Mouse (Mus musculus): ENCODE measurements around the gene B4galt2. TPM values are rescaled to one million over a fixed set of nuclear protein-coding genes. Genes with fewer than 3 reads are reported as not detected.

B4galt2 gene
- total and polyA plus RNA-seq, 3 experiments: 0.08 to 0.19 TPM; not detected in 1

GRCm38 (mm10) chr4:117873615-117874014 lies 9.7 kb downstream of the B4galt2 start:
- no peak overlapping the region for H3K27ac ChIP-seq (ENCODE audit: control insufficient read depth, low read depth, low read length)
- no peaks in the 10 kb centered on the region for H3K4me1 ChIP-seq (ENCODE audit: control insufficient read depth in 1 of 2, insufficient read depth in 2 of 2, low read length in 2 of 2)
- no peak overlapping the region for H3K9ac ChIP-seq (ENCODE audit: control insufficient read depth, low read depth, low read length, poor library complexity, severe bottlenecking)
- no peak for DNase-seq (ENCODE audit: low read depth, low spot score)
- TF ChIP-seq TCF12 (IDR thresholded peaks at IDR 0.05; ENCODE audit: low read depth, low read length) (no peak), ETS1 (IDR thresholded peaks at IDR 0.05; ENCODE audit: low read depth, low read length) (no peak), NRF1 (IDR thresholded peaks at IDR 0.05; ENCODE audit: insufficient read depth, low read depth, low read length, poor library complexity, severe bottlenecking) (no peak), EP300 (IDR thresholded peaks at IDR 0.05; ENCODE audit: low read depth in 1 of 2, low read length in 2 of 2) (no peak), POLR2AphosphoS2 (IDR thresholded peaks at IDR 0.05; ENCODE audit: low read length) (no peak), GABPA (IDR thresholded peaks at IDR 0.05; ENCODE audit: low read depth, low read length) (no peak), TAL1 (IDR thresholded peaks at IDR 0.05; ENCODE audit: low read length) (no peak), MXI1 (IDR thresholded peaks at IDR 0.05; ENCODE audit: low read depth, low read length) (no peak), E2F4 (IDR thresholded peaks at IDR 0.05; ENCODE audit: borderline replicate concordance, low read depth, low read length) (no peak), HCFC1 (IDR thresholded peaks at IDR 0.05; ENCODE audit: low read depth, low read length) (no peak), CTCF (IDR thresholded peaks at IDR 0.05 in 2 of 3, conservative IDR thresholded peaks at IDR 0.05 in 1 of 3; ENCODE audit: control insufficient read depth in 1 of 3, insufficient read depth in 1 of 3, low read depth in 2 of 3, low read length in 3 of 3, poor library complexity in 1 of 3, severe bottlenecking in 1 of 3) (no peak), ZNF384 (IDR thresholded peaks at IDR 0.05; ENCODE audit: low read depth, low read length) (no peak), MYB (IDR thresholded peaks at IDR 0.05; ENCODE audit: low read depth, low read length) (no peak), SIN3A (IDR thresholded peaks at IDR 0.05; ENCODE audit: low read length) (no peak), ELF1 (IDR thresholded peaks at IDR 0.05; ENCODE audit: low read depth, low read length) (no peak), MAFK (IDR thresholded peaks at IDR 0.05; ENCODE audit: borderline replicate concordance, low read depth, low read length) (no peak), GATA1 (IDR thresholded peaks at IDR 0.05; ENCODE audit: low read depth, low read length) (no peak), TBP (IDR thresholded peaks at IDR 0.05; ENCODE audit: low read depth, low read length) (no peak), USF2 (IDR thresholded peaks at IDR 0.05; ENCODE audit: borderline replicate concordance in 1 of 2, insufficient read depth in 1 of 2, low read depth in 1 of 2, low read length in 2 of 2) (no peak), RAD21 (IDR thresholded peaks at IDR 0.05; ENCODE audit: low read depth, low read length) (no peak)
- no peaks in the 10 kb centered on the region for H3K79me2 ChIP-seq (ENCODE audit: control insufficient read depth, insufficient read depth, low read length, poor library complexity)
- no peaks in the 10 kb centered on the region for H3K9me3 ChIP-seq (replicated peaks; ENCODE audit: insufficient read depth, low read length)
- no peak overlapping the region for H3K4me3 ChIP-seq (ENCODE audit: control insufficient read depth in 1 of 2, insufficient read depth in 1 of 2, low read depth in 2 of 2, low read length in 2 of 2)
- no peaks in the 10 kb centered on the region; a peak in 1 of 4 replicates for H3K36me3 ChIP-seq (ENCODE audit: control insufficient read depth in 1 of 2, insufficient read depth in 2 of 2, low read length in 2 of 2)
- no peaks in the 10 kb centered on the region for H3K27me3 ChIP-seq (ENCODE audit: control insufficient read depth in 1 of 2, insufficient read depth in 2 of 2, low read length in 2 of 2)

- TF ChIP-seq BHLHE40 (IDR thresholded peaks at IDR 0.05; ENCODE audit: borderline replicate concordance, low read depth, low read length): no peak
- no peak for TF ChIP-seq ZKSCAN1 (IDR thresholded peaks at IDR 0.05; ENCODE audit: low read depth, low read length)
- TF ChIP-seq POLR2AphosphoS2 (IDR thresholded peaks at IDR 0.05; ENCODE audit: low read length): no peak
- TF ChIP-seq CHD1 (IDR thresholded peaks at IDR 0.05; ENCODE audit: low read depth, low read length): no peak
- TF ChIP-seq EP300 (IDR thresholded peaks at IDR 0.05; ENCODE audit: low read depth in 1 of 2, low read length in 2 of 2): no peak
- no peak for TF ChIP-seq UBTF (IDR thresholded peaks at IDR 0.05; ENCODE audit: borderline replicate concordance, insufficient read depth, low read depth, low read length)
- TF ChIP-seq GABPA (IDR thresholded peaks at IDR 0.05; ENCODE audit: low read depth, low read length): no peak
- no peak for TF ChIP-seq ZMIZ1 (IDR thresholded peaks at IDR 0.05; ENCODE audit: low read depth, low read length)
- TF ChIP-seq CTCF (IDR thresholded peaks at IDR 0.05 in 2 of 3, conservative IDR thresholded peaks at IDR 0.05 in 1 of 3; ENCODE audit: control insufficient read depth in 1 of 3, insufficient read depth in 1 of 3, low read depth in 2 of 3, low read length in 3 of 3, poor library complexity in 1 of 3, severe bottlenecking in 1 of 3): no peak
- no peak for TF ChIP-seq RAD21 (IDR thresholded peaks at IDR 0.05; ENCODE audit: low read depth, low read length)
- no peak for TF ChIP-seq TAL1 (IDR thresholded peaks at IDR 0.05; ENCODE audit: low read length)
- no peak for TF ChIP-seq MAX (IDR thresholded peaks at IDR 0.05; ENCODE audit: low read length)
- no peak for TF ChIP-seq MAZ (IDR thresholded peaks at IDR 0.05; ENCODE audit: low read depth, low read length)
- no peak for TF ChIP-seq CHD2 (IDR thresholded peaks at IDR 0.05; ENCODE audit: low read length)
- TF ChIP-seq ELF1 (IDR thresholded peaks at IDR 0.05; ENCODE audit: low read depth, low read length): no peak
- TF ChIP-seq USF2 (IDR thresholded peaks at IDR 0.05; ENCODE audit: borderline replicate concordance in 1 of 2, insufficient read depth in 1 of 2, low read depth in 1 of 2, low read length in 2 of 2): no peak
- no peak for TF ChIP-seq NELFE (IDR thresholded peaks at IDR 0.05; ENCODE audit: low read depth, low read length)
- no peak for TF ChIP-seq HCFC1 (IDR thresholded peaks at IDR 0.05; ENCODE audit: low read depth, low read length)
- no peak for TF ChIP-seq ZNF384 (IDR thresholded peaks at IDR 0.05; ENCODE audit: low read depth, low read length)
- no peaks in the 10 kb centered on the region; a peak in 1 of 4 replicates for H3K36me3 ChIP-seq (ENCODE audit: control insufficient read depth in 1 of 2, insufficient read depth in 2 of 2, low read length in 2 of 2)
- H3K79me2 ChIP-seq (ENCODE audit: control insufficient read depth, insufficient read depth, low read length, poor library complexity): no peaks in the 10 kb centered on the region
- H3K27ac ChIP-seq (ENCODE audit: control insufficient read depth, low read depth, low read length): no peak within 1 kb of the TSS
- no peaks in the 10 kb centered on the region for H3K4me1 ChIP-seq (ENCODE audit: control insufficient read depth in 1 of 2, insufficient read depth in 2 of 2, low read length in 2 of 2)
- H3K9me3 ChIP-seq (replicated peaks; ENCODE audit: insufficient read depth, low read length): no peaks in the 10 kb centered on the region
- no peaks in the 10 kb centered on the region for H3K27me3 ChIP-seq (ENCODE audit: control insufficient read depth in 1 of 2, insufficient read depth in 2 of 2, low read length in 2 of 2)
- no peak for DNase-seq (ENCODE audit: low read depth, low spot score)
- no peak within 1 kb of the TSS for H3K4me3 ChIP-seq (ENCODE audit: control insufficient read depth in 1 of 2, insufficient read depth in 1 of 2, low read depth in 2 of 2, low read length in 2 of 2)
- H3K9ac ChIP-seq (ENCODE audit: control insufficient read depth, low read depth, low read length, poor library complexity, severe bottlenecking): no peak within 1 kb of the TSS
Observed at GRCm38 (mm10) chr4:117872471-117872886, 10.8 kb downstream of the B4galt2 start, which contains the start of gene Ccdc24. Ccdc24 (minus strand) TSS chr4:117872557.
